Mouse (Mus musculus) neural tube, embryonic 13.5 days (tissue): ENCODE measurements around the gene Mapkapk3. TPM values are rescaled to one million over a fixed set of nuclear protein-coding genes. Genes with fewer than 3 reads are reported as not detected.
A peak's percentile ranks its signal among the peaks of the same experiment; 100 is the strongest.

Experiments
- ATAC-seq: fragments of 200-750 bp; cut with Nextera tagmentation; 2 replicates; pipeline ENCODE4 v1.8.0; 2017; ENCODE audit warnings: low read depth, mild to moderate bottlenecking, moderate TSS enrichment, moderate library complexity
- H3K27ac ChIP-seq: fragments of 300-500 bp; sonication (generic); replicated peaks from 2 replicates; pipeline ENCODE4 v1.5.1; 2015; ENCODE audit warnings: moderate library complexity, mild to moderate bottlenecking, inconsistent platforms
- H3K27me3 ChIP-seq: fragments of 300-500 bp; sonication (generic); 2 replicates; pipeline ENCODE4 v1.6.1; 2015; ENCODE audit warnings: mild to moderate bottlenecking, inconsistent platforms
- H3K36me3 ChIP-seq: fragments of 300-500 bp; sonication (generic); 2 replicates; pipeline ENCODE4 v1.6.1; 2015; ENCODE audit warnings: mild to moderate bottlenecking, inconsistent platforms
- H3K4me1 ChIP-seq: fragments of 300-500 bp; sonication (generic); replicated peaks from 2 replicates; pipeline ENCODE4 v1.6.1; 2015; ENCODE audit warnings: inconsistent platforms
- H3K4me2 ChIP-seq: fragments of 300-500 bp; sonication (generic); 2 replicates; pipeline ENCODE4 v1.6.1; 2015; ENCODE audit warnings: inconsistent platforms, mild to moderate bottlenecking, moderate library complexity
- H3K4me3 ChIP-seq: fragments of 300-500 bp; sonication (generic); 2 replicates; pipeline ENCODE4 v1.5.1; 2015; ENCODE audit warnings: mild to moderate bottlenecking, inconsistent platforms
- H3K9ac ChIP-seq: fragments of 300-500 bp; sonication (generic); 2 replicates; pipeline ENCODE4 v1.6.1; 2015; ENCODE audit warnings: moderate library complexity, mild to moderate bottlenecking, inconsistent platforms
- H3K9me3 ChIP-seq: fragments of 300-500 bp; sonication (generic); 2 replicates; pipeline ENCODE4 v1.6.1; 2016; ENCODE audit warnings: inconsistent platforms
- WGBS: fragments of 180-500 bp; shearing (Covaris S2); methylation state at CpG from one replicate; pipeline ENCODE4 v1.1.7; 2015; 5-methylcytosine and 5-hydroxymethylcytosine counted together
- polyA plus RNA-seq: library from polyadenylated mRNA; unstranded; fragments of >200 nt; fragmentation: Nextera tagmentation; extraction: Ambion mirVana; gene quantifications from 2 replicates; pipeline ENCODE4 v1.2.1, GENCODE M21; 2015

The Mapkapk3 gene
- polyA plus RNA-seq, 1 experiment from 2014 or later: 1.8 TPM

GRCm38 (mm10) chr9:107281241-107281987, 8.3 kb downstream of the Mapkapk3 start:
- H3K9ac ChIP-seq: no peak overlapping the region
- H3K4me1 ChIP-seq: peaks cover 27% of the 10 kb centered on the region
- no peak overlapping the region for H3K4me3 ChIP-seq
- no peaks in the 10 kb centered on the region for H3K9me3 ChIP-seq
- no peaks in the 10 kb centered on the region for H3K36me3 ChIP-seq
- no peaks in the 10 kb centered on the region for H3K27me3 ChIP-seq
- H3K27ac ChIP-seq: no peak overlapping the region
- 93% methylated on average over 5 of the region's 5 CpGs for WGBS
- H3K4me2 ChIP-seq: no peak overlapping the region
- no peak for ATAC-seq

GRCm38 (mm10) chr9:107280322-107281027, 9.2 kb downstream of the Mapkapk3 start:
- Histone ChIP-seq H3K36me3 (no peaks in the 10 kb centered on the region), H3K27ac (0 out of 2 replicates have a peak overlapping the region, but pooled peaks have one; percentile 18), H3K27me3 (no peaks in the 10 kb centered on the region), H3K4me3 (no peak overlapping the region), H3K9me3 (no peaks in the 10 kb centered on the region), H3K4me2 (peak overlapping the region; percentile 27), H3K9ac (peak overlapping the region; percentile 17; the same call in 1 of the 2 replicates), H3K4me1 (peaks cover 27% of the 10 kb centered on the region)
- no peak for ATAC-seq
- 46% methylated on average over 13 of the region's 13 CpGs for WGBS

- Histone ChIP-seq H3K9me3 (no peaks in the 10 kb centered on the region), H3K4me2 (peak overlapping the region; percentile 27), H3K4me1 (peaks cover 27% of the 10 kb centered on the region), H3K27ac (0 out of 2 replicates have a peak overlapping the region, but pooled peaks have one; percentile 18), H3K36me3 (no peaks in the 10 kb centered on the region), H3K4me3 (no peak overlapping the region), H3K27me3 (no peaks in the 10 kb centered on the region), H3K9ac (peak overlapping the region; percentile 17; the same call in 1 of the 2 replicates)
- ATAC-seq: no peak
- 28% methylated on average over 16 of the region's 16 CpGs for WGBS
Observed at GRCm38 (mm10) chr9:107279378-107280321, 10.0 kb downstream of the Mapkapk3 start.

- ATAC-seq: peak; percentile 66
- no peaks in the 10 kb centered on the region for H3K9me3 ChIP-seq
- WGBS: 52% methylated on average over 8 of the region's 8 CpGs
- H3K27ac ChIP-seq: no peak overlapping the region
- no peak overlapping the region for H3K4me3 ChIP-seq
- H3K4me2 ChIP-seq: no peak overlapping the region
- no peaks in the 10 kb centered on the region for H3K36me3 ChIP-seq
- H3K9ac ChIP-seq: no peak overlapping the region
- peaks cover 27% of the 10 kb centered on the region for H3K4me1 ChIP-seq
- H3K27me3 ChIP-seq: no peaks in the 10 kb centered on the region
Observed at GRCm38 (mm10) chr9:107278527-107279377, 10.9 kb downstream of the Mapkapk3 start.

- H3K27ac ChIP-seq: no peak overlapping the region
- no peaks in the 10 kb centered on the region for H3K9me3 ChIP-seq
- no peaks in the 10 kb centered on the region for H3K27me3 ChIP-seq
- peaks cover 27% of the 10 kb centered on the region for H3K4me1 ChIP-seq
- H3K36me3 ChIP-seq: no peaks in the 10 kb centered on the region
- no peak for ATAC-seq
- WGBS: 41% methylated on average over 4 of the region's 4 CpGs
- no peak overlapping the region for H3K4me3 ChIP-seq
- no peak overlapping the region for H3K9ac ChIP-seq
- no peak overlapping the region for H3K4me2 ChIP-seq
Observed at GRCm38 (mm10) chr9:107278126-107278525, 11.6 kb downstream of the Mapkapk3 start.

- Histone ChIP-seq H3K27ac (no peak overlapping the region), H3K9me3 (no peaks in the 10 kb centered on the region), H3K4me3 (no peak overlapping the region), H3K4me2 (no peak overlapping the region), H3K36me3 (no peaks in the 10 kb centered on the region), H3K4me1 (peaks cover 27% of the 10 kb centered on the region), H3K9ac (no peak overlapping the region), H3K27me3 (no peaks in the 10 kb centered on the region)
- ATAC-seq: no peak
- 87% methylated on average over 7 of the region's 7 CpGs for WGBS
Observed at GRCm38 (mm10) chr9:107277603-107278002, 12.1 kb downstream of the Mapkapk3 start.

GRCm38 (mm10) chr9:107275710-107276109, 14.0 kb downstream of the Mapkapk3 start:
- no peak for ATAC-seq
- no peak overlapping the region for H3K4me3 ChIP-seq
- no peaks in the 10 kb centered on the region for H3K27me3 ChIP-seq
- H3K27ac ChIP-seq: no peak overlapping the region
- no peaks in the 10 kb centered on the region for H3K36me3 ChIP-seq
- H3K4me1 ChIP-seq: peaks cover 27% of the 10 kb centered on the region
- H3K9ac ChIP-seq: no peak overlapping the region
- H3K4me2 ChIP-seq: no peak overlapping the region
- 94% methylated on average over 5 of the region's 5 CpGs for WGBS
- H3K9me3 ChIP-seq: no peaks in the 10 kb centered on the region

- ATAC-seq: no peak
- Histone ChIP-seq H3K9me3 (no peaks in the 10 kb centered on the region), H3K27me3 (no peaks in the 10 kb centered on the region), H3K9ac (no peak overlapping the region), H3K27ac (no peak overlapping the region), H3K4me1 (peaks cover 18% of the 10 kb centered on the region), H3K4me3 (no peak overlapping the region), H3K36me3 (no peaks in the 10 kb centered on the region), H3K4me2 (no peak overlapping the region)
- 75% methylated on average over 6 of the region's 6 CpGs for WGBS
Observed at GRCm38 (mm10) chr9:107274751-107275150, 14.9 kb downstream of the Mapkapk3 start.

GRCm38 (mm10) chr9:107273184-107273583, 16.5 kb downstream of the Mapkapk3 start:
- no peaks in the 10 kb centered on the region for H3K9me3 ChIP-seq
- 71% methylated on average over 10 of the region's 10 CpGs for WGBS
- H3K4me3 ChIP-seq: no peak overlapping the region
- no peak overlapping the region for H3K27ac ChIP-seq
- ATAC-seq: no peak
- H3K27me3 ChIP-seq: no peaks in the 10 kb centered on the region
- peaks cover 3% of the 10 kb centered on the region; the same call in 1 of the 2 replicates for H3K4me1 ChIP-seq
- no peaks in the 10 kb centered on the region for H3K36me3 ChIP-seq
- H3K4me2 ChIP-seq: no peak overlapping the region
- H3K9ac ChIP-seq: no peak overlapping the region

- no peaks in the 10 kb centered on the region for H3K27me3 ChIP-seq
- no peak overlapping the region for H3K4me3 ChIP-seq
- no peaks in the 10 kb centered on the region for H3K9me3 ChIP-seq
- no peaks in the 10 kb centered on the region for H3K36me3 ChIP-seq
- H3K9ac ChIP-seq: no peak overlapping the region
- 78% methylated on average over 4 of the region's 4 CpGs for WGBS
- H3K4me2 ChIP-seq: no peak overlapping the region
- ATAC-seq: no peak
- H3K27ac ChIP-seq: no peak overlapping the region
- no peaks in the 10 kb centered on the region for H3K4me1 ChIP-seq
Observed at GRCm38 (mm10) chr9:107272284-107272683, 17.4 kb downstream of the Mapkapk3 start.
